Mouse (Mus musculus) small intestine, adult 10 weeks (tissue): ENCODE results near the gene Bpifb9b. TPM values are rescaled to one million over a fixed set of nuclear protein-coding genes. Genes with fewer than 3 reads are reported as not detected.

ENCODE experiments used
- polyA plus RNA-seq: library from polyadenylated mRNA; stranded (reverse); fragments of 350-450 nt; fragmentation: Illumina TruSeq; extraction: RNeasy Lipid Tissue Mini Kit (QIAGEN cat#74804); gene quantifications from one replicate; pipeline ENCODE4 v1.2.3, GENCODE M21; 2014; ENCODE audit warnings: low replicate concordance

Gene Bpifb9b
- not detected for polyA plus RNA-seq

DNA sequence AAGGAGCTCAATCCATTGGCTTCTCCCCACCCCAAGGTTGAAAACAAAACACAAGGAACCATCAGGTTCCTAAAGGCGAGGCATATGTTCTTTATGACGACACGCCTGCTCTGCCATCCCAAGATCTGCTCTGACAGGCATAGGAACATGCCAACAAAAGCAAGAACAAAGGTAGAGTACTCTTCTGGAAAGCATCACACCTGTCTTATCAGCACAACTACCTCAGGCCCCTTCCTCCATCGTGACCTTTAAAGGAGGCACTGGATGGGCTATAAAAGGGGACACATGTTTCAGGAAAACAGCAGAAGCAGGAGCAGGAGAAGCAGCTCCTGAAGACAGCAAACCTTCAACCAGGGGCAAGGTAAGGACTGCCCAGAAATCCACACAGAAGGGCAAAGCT lies at the start of gene Bpifb9b:
Bpifb9b (plus strand) TSS at position 301 of the 400 bp plus-strand sequence.

DNA sequence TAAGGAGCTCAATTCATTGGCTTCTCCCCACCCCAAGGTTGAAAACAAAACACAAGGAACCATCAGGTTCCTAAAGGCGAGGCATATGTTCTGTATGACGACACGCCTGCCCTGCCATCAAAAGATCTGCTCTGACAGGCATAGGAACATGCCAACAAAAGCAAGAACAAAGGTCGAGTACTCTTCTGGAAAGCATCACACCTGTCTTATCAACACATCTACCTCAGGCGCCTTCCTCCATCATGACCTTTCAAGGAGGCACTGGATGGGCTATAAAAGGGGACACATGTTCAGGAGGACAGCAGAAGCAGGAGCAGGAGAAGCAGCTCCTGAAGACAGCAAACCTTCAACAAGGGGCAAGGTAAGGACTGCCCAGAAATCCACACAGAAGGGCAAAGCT lies 49.5 kb upstream of the Bpifb9b start, which contains the start of gene Bpifb9a:
Bpifb9a (plus strand) TSS at position 301 of the 400 bp plus-strand sequence.

Other genes with a start within 250 kb of the Bpifb9b start
- gene Bpifa3, start 176.9 kb upstream of the Bpifb9b start, polyA plus RNA-seq: not detected
- not detected for gene Bpifa1, start 164.3 kb upstream of the Bpifb9b start, polyA plus RNA-seq
- not detected for gene Bpifa5, start 144.6 kb upstream of the Bpifb9b start, polyA plus RNA-seq
- gene Bpifb1, start 116.4 kb upstream of the Bpifb9b start, polyA plus RNA-seq: not detected
- gene Bpifb5, start 83.5 kb upstream of the Bpifb9b start, polyA plus RNA-seq: not detected
- not detected for gene Bpifb9a, start 49.4 kb upstream of the Bpifb9b start, polyA plus RNA-seq
- 9.1 TPM for gene Cdk5rap1, start 65.8 kb downstream of the Bpifb9b start, polyA plus RNA-seq
- not detected for gene Snta1, start 100.9 kb downstream of the Bpifb9b start, polyA plus RNA-seq
- 9.2 TPM for gene Cbfa2t2, start 129.3 kb downstream of the Bpifb9b start, polyA plus RNA-seq
- gene 1700003F12Rik, start 239.9 kb downstream of the Bpifb9b start, polyA plus RNA-seq: not detected
- gene Actl10, start 244.5 kb downstream of the Bpifb9b start, polyA plus RNA-seq: not detected